In the genomic region with DNA sequence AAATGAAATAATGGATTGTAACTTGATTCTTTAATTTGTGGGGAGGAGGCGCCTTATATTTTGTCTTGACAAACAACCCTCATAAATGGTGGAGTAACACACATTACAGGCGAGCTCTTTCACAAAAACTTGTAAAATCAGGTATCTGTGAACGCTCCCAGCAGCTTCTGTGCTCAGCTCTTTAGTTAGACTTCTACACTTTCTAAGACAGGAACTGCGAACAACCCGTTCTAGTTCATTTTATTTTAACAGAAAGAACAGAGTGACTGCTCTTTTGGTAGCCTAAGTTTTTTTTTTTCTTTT, we compare ENCODE assay signal across 17 mouse cellular contexts. TPM values are rescaled to one million over a fixed set of nuclear protein-coding genes. Genes with fewer than 3 reads are reported as not detected.
DNase-seq lines count a peak whose midpoint lies in the region; ATAC-seq and TF ChIP-seq lines count a peak whose summit lies in the region.
"Had no signal": no experiment of that assay in that cellular context is flagged by ENCODE, and none has a peak within 500 bp of the region (broad histone marks: within the 10 kb centered on the region; RNA-seq: fewer than 3 reads in every experiment).

No protein-coding gene starts in this region.

- 27% methylated on average over 5 of the region's 5 CpGs for WGBS in lung, embryonic 14.5 days
- WGBS in embryonic facial prominence, embryonic 12.5 days = 19% methylated on average over 5 of the region's 5 CpGs

- intact Hi-C loops in left cerebral cortex, postnatal 36 days (cut with DNase I) = loop anchor here (10.0 kb wide), 3 partner anchors 137 to 397 kb away; no protein-coding TSS in a partner anchor

- no peak overlapping the region for H3K4me3 ChIP-seq in lung, embryonic 14.5 days (ENCODE audit: low read depth, low read length)
- H3K4me3 ChIP-seq in embryonic facial prominence, embryonic 12.5 days = 0 out of 2 replicates have a peak overlapping the region, but pooled peaks have one; percentile 44
- H3K4me3 ChIP-seq: forebrain, embryonic 10.5 days; liver, embryonic 12.5 days; megakaryocyte, embryonic 14.5 days had no signal

- H3K4me2 ChIP-seq in lung, embryonic 14.5 days = no peak overlapping the region
- H3K4me2 ChIP-seq in embryonic facial prominence, embryonic 12.5 days (replicated peaks) = peak overlapping the region; percentile 76; the same call in 1 of the 2 replicates
- H3K4me2 ChIP-seq: liver, embryonic 12.5 days had no signal

- no peak overlapping the region for H3K27ac ChIP-seq in lung, embryonic 14.5 days (ENCODE audit: low read depth)
- no peak overlapping the region for H3K27ac ChIP-seq in embryonic facial prominence, embryonic 12.5 days
- H3K27ac ChIP-seq: forebrain, embryonic 10.5 days; liver, embryonic 12.5 days had no signal

- peak; percentile 42 for DNase-seq in heart, adult 11 months
- DNase-seq in heart, adult 18-20 months = no peak
- peak; percentile 31 for DNase-seq in lung, embryonic 14.5 days
- no peak for DNase-seq in lung, adult 18-20 months
- peak; percentile 11 for DNase-seq in splenic B cell, adult 2 months (ENCODE audit: low read depth, low spot score)
- DNase-seq in left cerebral cortex, postnatal 36 days (ENCODE audit: low spot score in 2 of 2) = no peak
- no peak for DNase-seq in right cerebral cortex, adult 18-20 months
- DNase-seq: cerebellum, adult 9-10 months; kidney, postnatal 36 days; right cerebral cortex, postnatal 14 days had no signal

- H3K4me1 ChIP-seq in lung, embryonic 14.5 days (ENCODE audit: insufficient read depth) = peaks cover 3% of the 10 kb centered on the region; the same call in 1 of the 2 replicates
- peaks cover 11% of the 10 kb centered on the region for H3K4me1 ChIP-seq in embryonic facial prominence, embryonic 12.5 days

- no peak for ATAC-seq in lung, embryonic 14.5 days (ENCODE audit: insufficient read depth)
- no peak for ATAC-seq in embryonic facial prominence, embryonic 12.5 days (ENCODE audit: insufficient number of reproducible peaks, insufficient read depth, low FRiP score, low TSS enrichment)
- ATAC-seq: hindbrain, embryonic 16.5 days; liver, embryonic 12.5 days; lung, postnatal 0 days had no signal

- no peak overlapping the region for H3K9ac ChIP-seq in lung, embryonic 14.5 days
- H3K9ac ChIP-seq in embryonic facial prominence, embryonic 12.5 days = no peak overlapping the region
- H3K9ac ChIP-seq: liver, embryonic 12.5 days had no signal

- no peak for TF ChIP-seq CTCF in lung, embryonic 14.5 days (IDR thresholded peaks at IDR 0.05; ENCODE audit: low read depth)

- H3K27me3 ChIP-seq in lung, embryonic 14.5 days (ENCODE audit: insufficient read depth, low read length) = peaks cover 60% of the 10 kb centered on the region
- peaks cover 40% of the 10 kb centered on the region for H3K27me3 ChIP-seq in embryonic facial prominence, embryonic 12.5 days
- H3K27me3 ChIP-seq in splenic B cell, adult 2 months (ENCODE audit: control insufficient read depth, insufficient read depth, low read length, poor library complexity, severe bottlenecking) = peaks cover 6% of the 10 kb centered on the region; the same call in 1 of the 2 replicates

- no peaks in the 10 kb centered on the region for H3K9me3 ChIP-seq in lung, embryonic 14.5 days (ENCODE audit: low read depth, low read length)
- no peaks in the 10 kb centered on the region for H3K9me3 ChIP-seq in embryonic facial prominence, embryonic 12.5 days
- H3K9me3 ChIP-seq: forebrain, embryonic 10.5 days; liver, embryonic 12.5 days had no signal

- no peaks in the 10 kb centered on the region for H3K36me3 ChIP-seq in lung, embryonic 14.5 days (ENCODE audit: insufficient read depth)
- H3K36me3 ChIP-seq in embryonic facial prominence, embryonic 12.5 days = no peaks in the 10 kb centered on the region
- no peaks in the 10 kb centered on the region for H3K36me3 ChIP-seq in splenic B cell, adult 2 months (ENCODE audit: control insufficient read depth, insufficient read depth, low read length, poor library complexity, severe bottlenecking)
- H3K36me3 ChIP-seq: forebrain, embryonic 10.5 days; liver, embryonic 12.5 days had no signal

RNA-seq across cellular contexts. Expression of a gene that starts 2.2 kb away (rescaled TPM):
- total RNA-seq in heart, adult 18-20 months (2021) = 1 to 10 TPM; 6.0 to 8.2 TPM
- polyA plus RNA-seq in lung, embryonic 14.5 days (2014; fragmentation: Nextera tagmentation; extraction: Ambion mirVana) = 41.7 and 47.9 TPM in 2 replicates
- 92.7 and 99.7 TPM in 2 replicates for polyA plus RNA-seq in embryonic facial prominence, embryonic 12.5 days (2016; fragmentation: Nextera tagmentation; extraction: Ambion mirVana)
- total RNA-seq in left cerebral cortex, postnatal 36 days (2021) = 1 to 10 TPM; 5.6 to 7.9 TPM
- total RNA-seq: granulocyte monocyte progenitor cell, adult 5-6 weeks had no signal

RNA-seq across cellular contexts. Expression of a gene that starts 49.3 kb away (rescaled TPM):
- total RNA-seq in heart, adult 18-20 months (2021) = under 1 TPM; 0.15 to 0.17 TPM
- 0.18 and 0.42 TPM in 2 replicates for polyA plus RNA-seq in lung, embryonic 14.5 days (2014; fragmentation: Nextera tagmentation; extraction: Ambion mirVana)
- not detected in 2 replicates for polyA plus RNA-seq in embryonic facial prominence, embryonic 12.5 days (2016; fragmentation: Nextera tagmentation; extraction: Ambion mirVana)
- total RNA-seq in left cerebral cortex, postnatal 36 days (2021) = 1 to 10 TPM; 1.8 to 2.0 TPM
- polyA plus RNA-seq: forebrain, embryonic 10.5 days had no signal

Comparison
In these comparisons a context has a peak if more than half of its experiments do, and no peak if none do; other contexts are left out.
1. DNase-seq: peak in heart, adult 11 months (single experiment), lung, embryonic 14.5 days (single experiment) and splenic B cell, adult 2 months (single experiment); none in heart, adult 18-20 months (0 of 2), lung, adult 18-20 months (0 of 2), left cerebral cortex, postnatal 36 days (0 of 2) and right cerebral cortex, adult 18-20 months (single experiment).